Mouse (Mus musculus) thymus, postnatal 36 days (tissue): ENCODE data around the gene Cited2.

Experiments
- DNase-seq, 2 experiments: peaks; one replicate each; pipeline ENCODE4 v3.0.0; 2022; ENCODE audit warnings: mixed read lengths in 2 of 2

The Cited2 gene

DNA sequence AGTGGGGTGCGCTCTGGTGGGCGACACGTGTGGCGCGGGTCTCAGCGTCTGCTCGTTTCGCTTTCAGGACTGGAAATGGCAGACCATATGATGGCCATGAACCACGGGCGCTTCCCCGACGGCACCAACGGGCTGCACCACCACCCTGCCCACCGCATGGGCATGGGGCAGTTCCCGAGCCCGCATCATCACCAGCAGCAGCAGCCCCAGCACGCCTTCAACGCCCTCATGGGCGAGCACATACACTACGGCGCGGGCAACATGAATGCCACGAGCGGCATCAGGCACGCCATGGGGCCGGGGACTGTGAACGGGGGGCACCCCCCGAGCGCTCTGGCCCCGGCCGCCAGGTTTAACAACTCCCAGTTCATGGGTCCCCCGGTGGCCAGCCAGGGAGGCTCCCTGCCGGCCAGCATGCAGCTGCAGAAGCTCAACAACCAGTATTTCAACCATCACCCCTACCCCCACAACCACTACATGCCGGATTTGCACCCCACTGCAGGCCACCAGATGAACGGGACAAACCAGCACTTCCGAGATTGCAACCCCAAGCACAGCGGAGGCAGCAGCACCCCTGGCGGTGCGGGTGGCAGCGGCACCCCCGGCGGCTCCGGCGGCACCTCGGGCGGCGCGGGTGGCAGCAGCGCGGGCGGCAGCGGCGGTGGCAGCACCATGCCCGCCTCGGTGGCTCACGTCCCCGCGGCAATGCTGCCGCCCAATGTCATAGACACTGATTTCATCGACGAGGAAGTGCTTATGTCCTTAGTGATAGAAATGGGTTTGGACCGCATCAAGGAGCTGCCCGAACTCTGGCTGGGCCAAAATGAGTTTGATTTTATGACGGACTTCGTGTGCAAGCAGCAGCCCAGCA, 1.1 kb downstream of the Cited2 start:
- DNase-seq, result peak; percentile 89 to 90

DNA sequence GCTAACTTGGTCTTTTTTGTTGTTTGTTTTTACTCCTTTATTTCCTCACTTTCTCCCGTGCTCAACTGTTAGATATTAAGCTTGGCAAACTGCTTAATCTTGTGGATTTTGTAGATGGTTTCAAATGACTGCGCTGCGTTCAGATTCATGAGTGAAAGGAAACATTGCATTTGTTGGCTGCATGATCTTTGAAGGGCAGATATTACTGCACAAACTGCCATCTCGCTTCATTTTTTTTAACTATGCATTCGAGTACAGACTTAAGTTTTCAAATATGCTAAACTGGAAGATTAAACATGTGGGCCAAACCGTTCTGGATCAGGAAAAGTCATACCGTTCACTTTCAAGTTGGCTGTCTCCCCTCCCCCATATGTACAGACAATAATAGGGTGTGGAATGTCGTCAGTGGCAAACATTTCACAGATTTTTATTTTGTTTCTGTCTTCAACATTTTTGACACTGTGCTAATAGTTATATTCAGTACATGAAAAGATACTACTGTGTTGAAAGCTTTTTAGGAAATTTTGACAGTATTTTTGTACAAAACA, 2.1 kb downstream of the Cited2 start:
- no peak for DNase-seq

DNA sequence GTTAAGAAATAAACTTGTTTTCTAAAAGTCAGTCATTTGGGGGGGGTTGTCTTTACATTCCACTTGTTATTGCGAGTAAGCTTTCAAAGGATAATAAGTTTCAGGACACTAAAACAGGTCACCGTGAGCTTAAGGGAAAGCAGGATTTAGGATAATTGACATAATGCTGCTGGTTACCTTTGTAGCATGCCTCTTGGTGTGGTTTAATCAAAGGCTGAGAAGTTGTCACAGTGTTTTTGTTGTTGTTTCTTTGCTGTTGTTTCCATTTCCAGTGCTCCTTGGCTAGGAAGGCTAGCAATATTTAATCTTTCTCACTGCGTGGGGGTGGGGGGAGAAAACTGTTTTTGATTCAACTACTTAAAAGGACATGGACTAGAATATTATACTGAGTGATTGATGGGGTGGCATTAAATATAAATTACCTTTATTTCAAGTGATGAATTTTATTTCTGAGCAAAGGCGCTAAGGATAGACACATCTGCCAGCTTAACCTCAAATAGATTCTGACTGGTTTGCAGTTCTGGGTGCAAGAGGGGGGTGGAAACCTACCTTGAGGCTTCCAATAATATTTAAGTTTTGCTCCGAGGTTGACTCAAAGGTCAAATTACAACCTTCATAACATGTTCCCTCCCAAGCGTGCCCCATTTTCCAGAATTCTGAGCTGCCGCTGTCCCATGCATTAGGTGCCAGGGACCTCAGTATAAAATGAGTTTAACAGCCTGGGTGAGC, 2.8 kb downstream of the Cited2 start:
- DNase-seq, result no peak

DNA sequence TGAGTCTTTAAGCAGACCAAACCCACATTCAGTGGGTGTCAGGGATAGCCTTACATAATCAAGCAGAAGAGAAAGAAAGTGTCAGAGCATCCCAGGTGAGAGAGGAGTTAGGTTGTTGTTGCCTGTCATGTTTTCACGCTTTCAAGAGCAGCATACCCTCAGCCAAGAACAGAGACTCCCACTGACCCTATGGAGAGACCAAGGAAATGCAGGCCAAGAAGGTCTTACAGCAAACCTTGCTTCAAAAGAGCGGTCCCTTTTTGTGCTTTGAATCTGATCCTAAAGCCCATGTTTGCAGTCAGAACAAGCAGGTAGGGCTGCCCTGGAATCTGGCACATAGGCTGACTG, 3.3 kb downstream of the Cited2 start:
- DNase-seq, result no peak

DNA sequence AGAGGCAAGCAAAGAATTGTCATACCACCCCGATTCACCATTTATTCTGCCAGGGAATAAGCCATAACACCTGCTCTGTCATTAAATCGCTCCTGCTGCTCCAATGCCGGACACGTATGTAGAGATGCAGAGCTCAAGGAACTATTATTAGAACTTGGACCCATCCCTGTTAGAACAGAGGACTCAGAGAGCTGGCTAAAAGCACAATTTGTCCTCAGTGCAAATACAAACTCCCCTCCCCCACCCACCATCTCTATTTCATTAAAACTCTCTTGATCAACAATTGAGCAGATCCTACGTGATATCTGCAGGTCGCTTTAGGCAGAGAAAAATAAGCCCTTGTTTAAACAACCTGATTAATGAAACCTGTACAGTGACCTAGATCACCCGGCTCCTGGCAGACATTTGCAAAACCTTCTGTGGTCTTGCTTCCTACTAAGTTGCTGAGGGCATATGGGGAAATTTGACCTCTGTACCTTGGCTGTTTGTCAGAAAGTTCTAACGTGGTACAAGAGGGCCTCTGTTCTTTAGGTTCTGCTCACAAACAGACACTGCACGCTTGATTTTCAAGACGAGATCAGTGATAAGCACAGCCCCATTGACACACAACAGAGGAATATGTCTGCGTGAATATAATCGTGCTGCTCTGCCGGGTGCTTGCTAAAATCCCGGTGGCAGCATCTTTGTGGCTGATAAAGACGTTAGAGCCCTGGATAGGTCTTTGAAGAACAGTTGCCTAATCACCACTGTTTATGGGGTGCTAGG, 4.3 kb downstream of the Cited2 start:
- no peak for DNase-seq

DNA sequence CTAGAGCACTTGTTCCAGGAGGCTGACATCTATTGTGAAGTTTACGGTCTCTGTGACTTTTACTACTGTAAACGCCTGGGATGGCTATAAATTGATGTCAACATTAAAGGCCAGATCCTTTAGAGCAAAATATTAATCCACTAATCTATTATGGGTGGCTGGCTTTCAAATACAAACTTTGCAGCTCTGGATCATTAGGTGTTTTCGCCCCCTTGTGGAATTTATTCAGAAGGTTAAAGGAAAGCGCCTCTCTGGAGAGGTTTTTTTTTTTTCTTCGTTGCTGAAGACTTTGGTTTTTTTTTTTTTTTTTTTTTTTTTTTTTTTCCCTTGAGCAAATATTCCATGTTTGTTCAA, 4.9 kb downstream of the Cited2 start:
- DNase-seq, result no peak

DNA sequence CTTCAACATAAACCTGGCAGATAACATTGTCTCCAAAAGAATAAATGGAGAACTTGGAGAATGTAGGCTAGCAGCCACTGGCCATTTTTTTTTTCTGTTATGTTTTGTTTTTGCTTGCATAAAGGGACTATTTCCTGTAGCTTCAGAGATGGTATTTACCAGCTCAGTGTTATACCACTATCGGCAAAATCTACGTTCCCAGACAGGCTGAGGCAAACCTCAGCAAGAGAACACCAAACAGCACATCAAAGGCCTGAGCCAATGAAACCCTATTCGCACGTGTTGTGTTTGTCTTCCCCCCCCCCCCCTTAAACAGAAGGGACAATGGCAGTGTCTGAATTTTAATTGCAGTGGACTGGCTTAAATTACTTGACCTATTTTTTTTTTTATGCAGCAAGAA, 5.7 kb downstream of the Cited2 start:
- DNase-seq, result peak in 1 of 2 experiments; percentile 23

DNA sequence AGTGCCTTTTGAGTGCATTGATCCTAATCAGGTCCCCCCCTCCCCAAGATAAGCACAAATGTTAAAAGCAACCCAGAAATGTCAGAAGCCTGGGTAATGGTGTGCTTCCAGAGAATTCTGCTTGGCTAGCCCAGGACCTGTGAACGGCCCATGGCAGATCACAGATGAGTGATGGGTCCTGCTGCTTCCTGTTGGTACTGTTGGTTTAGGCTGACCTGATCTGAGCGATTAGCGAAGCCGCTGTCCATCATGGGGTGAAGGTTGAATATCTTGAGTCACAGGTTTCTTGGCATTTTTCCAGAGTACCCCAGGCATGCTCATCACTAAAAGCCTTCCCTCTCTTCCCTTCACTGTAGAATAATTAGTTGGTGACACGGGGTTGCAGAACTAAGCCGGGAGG, 6.5 kb downstream of the Cited2 start:
- no peak for DNase-seq

DNA sequence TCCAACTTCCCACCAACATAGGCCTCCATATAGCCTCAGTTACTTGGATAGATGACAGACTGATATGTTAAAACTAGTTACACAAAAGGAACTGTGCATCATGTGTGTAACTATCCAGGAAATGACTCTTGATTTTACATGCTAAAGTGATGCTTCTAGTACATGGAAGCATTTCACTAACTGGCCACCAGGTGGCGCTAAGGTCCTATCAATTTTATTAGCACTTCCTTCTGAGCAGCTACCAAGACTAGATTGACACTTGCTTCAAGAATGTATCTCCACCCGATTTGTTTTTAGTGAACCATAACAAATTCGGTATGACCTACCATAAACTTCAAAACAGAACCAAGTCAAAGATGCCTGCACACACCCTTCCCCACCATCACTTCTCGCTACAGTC, 10.0 kb downstream of the Cited2 start:
- peak; percentile 72 to 75 for DNase-seq

DNA sequence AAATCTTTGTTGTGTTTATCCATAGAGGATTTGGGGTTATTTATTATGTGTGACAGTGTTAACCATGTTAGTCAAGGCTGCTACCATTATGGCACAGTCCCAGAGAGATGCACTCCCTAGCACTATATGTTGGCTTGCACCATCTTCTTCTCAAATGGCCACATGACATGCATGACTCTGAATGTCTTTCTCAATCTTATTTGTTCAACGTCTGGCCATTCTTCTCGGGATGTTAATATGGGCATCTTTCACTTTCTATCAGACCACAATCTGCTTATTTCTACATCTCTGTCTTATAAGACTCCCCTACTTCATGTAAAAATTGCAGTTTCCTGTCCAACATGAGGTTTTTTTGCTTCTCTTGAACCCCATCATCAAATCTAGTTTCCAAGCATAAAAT, 19.6 kb downstream of the Cited2 start:
- no peak for DNase-seq

DNA sequence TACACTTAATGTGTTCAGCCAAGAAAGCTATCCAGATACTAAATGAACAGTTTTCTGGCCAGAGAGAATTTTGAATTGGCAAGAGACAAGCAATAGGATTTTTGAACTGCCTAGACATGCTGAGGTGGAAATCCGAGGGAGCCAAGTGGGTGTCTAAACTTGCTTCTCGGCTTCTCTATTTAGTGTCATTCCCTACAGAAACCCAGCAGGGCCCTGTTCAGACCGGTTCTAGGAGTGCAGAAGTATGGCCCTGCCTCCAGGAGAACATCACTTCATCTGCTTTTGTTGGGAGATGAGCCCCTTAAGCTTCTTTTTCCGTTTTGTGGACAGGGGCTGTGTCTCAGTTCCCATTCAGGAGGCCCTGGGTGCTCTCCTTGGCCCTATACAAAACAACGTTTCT, 29.5 kb downstream of the Cited2 start:
- DNase-seq, result no peak

DNA sequence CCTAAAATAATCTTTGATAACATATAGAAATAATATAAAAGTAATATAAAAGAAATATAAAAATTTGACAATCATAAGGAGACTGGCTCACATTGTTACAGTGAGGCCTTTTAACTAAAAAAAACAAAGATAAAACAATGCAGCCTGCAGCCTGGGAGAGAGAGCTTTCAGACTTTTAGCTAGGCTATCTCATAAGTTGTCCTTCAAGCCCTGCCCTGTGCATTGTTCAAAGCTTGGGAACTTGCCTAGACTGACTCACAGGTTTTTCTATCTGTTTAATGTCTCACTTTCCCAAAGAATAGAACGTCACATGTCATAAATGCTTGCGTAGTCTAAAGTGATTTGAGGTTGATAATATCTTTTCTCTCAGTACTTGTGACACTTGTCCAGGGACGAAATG, 36.8 kb downstream of the Cited2 start:
- no peak for DNase-seq

DNA sequence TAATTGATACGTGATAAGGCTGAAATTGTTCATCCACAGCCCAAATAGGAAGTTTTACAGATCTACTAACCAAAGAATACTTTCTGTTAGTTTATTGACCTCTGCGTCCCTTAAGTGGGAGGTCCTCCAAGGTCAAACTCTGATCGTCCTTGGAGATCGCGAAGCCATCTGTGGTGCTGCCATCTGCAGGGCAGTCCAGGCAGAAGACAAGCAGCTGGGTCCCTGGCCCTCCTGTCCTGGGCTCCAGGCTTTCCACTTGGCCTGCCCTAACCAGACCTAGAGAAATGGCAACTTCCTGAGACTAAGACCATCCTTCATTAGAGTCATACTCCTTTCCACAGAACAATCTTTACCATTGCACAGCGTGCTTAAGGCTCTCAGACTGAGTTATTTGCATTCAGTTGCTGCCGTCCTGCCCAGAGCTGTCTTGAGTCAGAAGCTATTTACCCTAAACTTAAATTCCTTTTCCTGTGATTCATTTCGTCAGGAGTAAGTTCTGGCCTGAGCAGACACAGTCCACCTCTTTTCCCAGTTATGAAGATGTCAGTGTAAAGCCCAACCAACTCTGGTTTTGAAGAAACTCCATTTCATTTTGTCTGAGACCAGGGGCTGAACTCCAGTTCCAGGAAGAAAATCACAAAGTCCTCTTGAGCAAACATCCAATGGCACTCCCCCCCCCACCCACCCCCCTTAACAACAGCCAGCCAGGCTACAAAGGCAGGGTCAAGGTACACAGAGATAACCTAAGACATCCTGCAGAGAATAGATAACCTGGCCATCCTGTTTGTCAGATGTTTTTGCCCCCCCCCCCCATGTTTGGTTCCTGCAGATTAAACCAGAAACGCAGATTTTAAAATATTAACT, 38.0 kb downstream of the Cited2 start:
- no peak for DNase-seq

DNA sequence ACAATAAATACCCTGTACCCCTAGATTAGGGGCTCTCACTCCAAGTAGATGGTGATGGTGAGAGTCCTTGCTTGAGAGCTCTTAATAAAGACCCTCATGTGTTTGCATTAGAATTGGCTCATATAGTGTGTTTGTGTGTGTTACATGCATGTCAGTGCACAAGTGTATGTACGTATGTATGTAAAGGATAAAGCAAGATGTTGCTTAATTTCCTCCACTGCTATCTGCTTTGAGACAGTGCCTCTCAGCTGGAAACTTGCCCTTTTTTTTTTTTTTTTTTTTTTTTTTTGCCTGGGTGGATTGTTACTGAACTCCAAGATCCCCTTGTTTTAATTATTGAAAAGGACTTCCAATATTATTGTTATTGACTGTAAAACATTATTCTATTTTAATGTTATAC, 38.6 kb downstream of the Cited2 start:
- no peak for DNase-seq

DNA sequence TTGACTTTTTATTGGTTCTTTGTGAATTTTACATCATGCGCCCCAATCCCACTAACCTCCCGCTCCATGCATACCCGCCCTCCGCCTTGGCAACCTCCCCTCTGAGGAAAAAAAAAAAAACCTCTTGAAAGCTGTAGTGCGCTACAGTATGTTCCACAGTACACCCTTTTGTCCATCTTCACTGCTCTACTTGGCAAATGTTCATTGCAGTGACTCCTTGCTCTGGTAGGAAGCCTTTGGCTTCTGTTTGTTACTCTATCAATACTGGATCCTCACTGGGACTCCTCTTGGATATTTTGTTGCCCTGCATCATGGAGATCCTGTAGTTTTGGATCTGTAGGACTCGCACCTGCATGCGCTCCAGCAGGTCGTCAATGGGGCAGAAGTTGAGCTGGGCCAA, 39.9 kb downstream of the Cited2 start:
- DNase-seq, result no peak

DNA sequence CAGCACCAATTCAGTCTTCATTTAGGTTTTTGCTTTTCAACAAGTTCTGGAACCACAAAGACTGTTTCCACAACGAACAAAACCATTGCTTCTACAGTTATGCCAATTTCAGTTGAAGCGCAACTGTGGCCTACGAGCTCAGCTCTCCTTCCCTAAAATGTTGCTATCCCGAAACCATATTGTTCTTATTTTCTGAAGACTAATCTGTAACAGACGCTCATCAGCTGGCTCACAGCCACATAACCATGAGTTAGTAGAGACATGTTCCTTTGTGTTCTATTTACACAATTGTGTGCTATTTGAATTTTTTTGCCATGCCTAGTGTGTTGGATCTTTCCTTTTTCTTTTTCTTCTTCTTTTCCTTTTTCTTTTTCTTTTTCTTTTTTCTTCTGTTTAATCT, 46.8 kb downstream of the Cited2 start:
- DNase-seq, result no peak

DNA sequence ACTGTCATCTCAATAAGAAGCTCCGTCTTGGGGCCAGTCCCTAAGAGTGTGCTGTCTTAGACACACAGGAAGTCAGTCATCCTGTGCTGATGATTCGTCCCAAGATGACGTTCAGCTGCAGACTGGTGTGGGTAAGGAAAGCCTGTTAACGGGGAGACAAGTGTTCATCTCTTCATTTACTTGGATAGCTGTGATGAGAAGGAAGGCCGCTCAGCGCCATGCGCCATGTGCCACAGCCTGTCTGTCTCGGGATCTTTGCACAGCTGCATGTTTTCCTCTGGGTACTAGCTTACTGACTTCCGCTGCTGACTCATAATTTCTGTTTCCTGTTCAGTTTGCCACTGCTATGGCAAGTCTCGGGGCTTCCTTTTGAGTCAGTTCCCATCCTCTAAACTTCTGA, 49.3 kb downstream of the Cited2 start:
- DNase-seq, result peak; percentile 64 to 68

DNA sequence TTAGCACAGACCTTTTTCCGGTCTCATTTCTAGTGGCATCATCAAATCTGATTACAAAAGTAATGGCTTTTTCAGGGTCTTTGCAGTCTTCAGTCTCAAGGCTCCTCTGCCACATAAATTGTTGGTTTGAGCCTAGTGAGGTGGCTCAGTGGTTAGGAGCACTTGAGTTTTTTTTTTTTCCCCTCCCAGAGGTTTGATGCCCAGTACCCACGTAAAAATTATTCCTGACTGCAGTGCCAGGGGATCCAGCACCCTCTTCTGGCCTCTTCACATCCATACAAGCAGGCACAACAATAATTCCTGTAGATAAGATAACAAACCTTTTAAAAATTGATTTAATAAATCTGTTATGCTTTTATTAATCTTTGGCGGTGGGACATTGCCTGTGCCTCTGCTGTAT, 51.3 kb downstream of the Cited2 start:
- no peak for DNase-seq

DNA sequence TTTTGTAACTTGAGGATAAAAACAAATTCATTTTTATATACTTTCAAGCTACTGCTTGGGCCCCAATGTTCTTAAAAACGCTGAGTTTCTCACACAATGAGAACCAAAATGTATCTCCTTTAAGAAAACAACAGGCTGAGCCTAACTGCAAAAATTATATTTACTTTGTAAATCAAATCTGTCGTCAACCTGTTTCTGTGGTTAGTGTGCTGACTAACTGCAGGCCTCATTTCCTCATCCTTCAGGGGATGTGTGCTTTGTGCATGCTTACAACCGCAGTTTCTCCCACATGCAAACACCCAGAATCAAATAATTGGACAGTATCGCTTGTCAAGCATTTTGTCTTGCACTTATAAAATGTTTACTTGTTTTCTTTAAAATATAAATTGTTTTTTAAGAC, 52.1 kb downstream of the Cited2 start:
- DNase-seq, result no peak
